Mouse (Mus musculus) kidney, embryonic 16.5 days (tissue): ENCODE results near the gene Apobec3. TPM values are rescaled to one million over a fixed set of nuclear protein-coding genes. Genes with fewer than 3 reads are reported as not detected.

Experiments
- ATAC-seq: fragments of 200-750 bp; cut with Nextera tagmentation; 2 replicates; pipeline ENCODE4 v1.8.0; 2017; ENCODE audit warnings: moderate TSS enrichment; ENCODE audit not compliant: low FRiP score, low TSS enrichment
- H3K27ac ChIP-seq: fragments of 300-500 bp; sonication (generic); 2 replicates; pipeline ENCODE4 v1.5.1; 2014; ENCODE audit warnings: low read length
- H3K27me3 ChIP-seq: fragments of 300-500 bp; sonication (generic); 2 replicates; pipeline ENCODE4 v1.6.1; 2014; ENCODE audit warnings: low read length, control low read depth, mixed read lengths; ENCODE audit not compliant: insufficient read depth
- H3K36me3 ChIP-seq: fragments of 300-500 bp; sonication (generic); 2 replicates; pipeline ENCODE4 v1.6.1; 2014; ENCODE audit warnings: low read length, control low read depth, mixed read lengths; ENCODE audit not compliant: insufficient read depth
- H3K4me1 ChIP-seq: fragments of 300-500 bp; sonication (generic); 2 replicates; pipeline ENCODE4 v1.6.1; 2014; ENCODE audit warnings: low read length, control low read depth, mixed read lengths; ENCODE audit not compliant: insufficient read depth
- H3K4me2 ChIP-seq: fragments of 300-500 bp; sonication (generic); replicated peaks from 2 replicates; pipeline ENCODE4 v1.6.1; 2014; ENCODE audit warnings: low read depth, low read length
- H3K4me3 ChIP-seq: fragments of 300-500 bp; sonication (generic); 2 replicates; pipeline ENCODE4 v1.5.1; 2014; ENCODE audit warnings: mild to moderate bottlenecking, low read length
- H3K9ac ChIP-seq: fragments of 300-500 bp; sonication (generic); replicated peaks from 2 replicates; pipeline ENCODE4 v1.6.1; 2014; ENCODE audit warnings: low read length
- H3K9me3 ChIP-seq: fragments of 300-500 bp; sonication (generic); 2 replicates; pipeline ENCODE4 v1.6.1; 2016; ENCODE audit warnings: low read length, control low read depth
- WGBS: fragments of 180-500 bp; shearing (Covaris S2); extraction: QIAGEN DNeasy Blood & Tissue Kit; methylation state at CpG from one replicate; pipeline ENCODE4 v1.1.7; 2014; 5-methylcytosine and 5-hydroxymethylcytosine counted together
- polyA plus RNA-seq: library from polyadenylated mRNA; unstranded; fragments of >200 nt; fragmentation: Nextera tagmentation; extraction: Ambion mirVana; gene quantifications from 2 replicates; pipeline ENCODE4 v1.2.1, GENCODE M21; 2015

Apobec3 gene
- 29.3 and 36.5 TPM in 2 replicates for polyA plus RNA-seq

GRCm38 (mm10) chr15:79891436-79892212, at the start of gene Apobec3:
TSS of gene Apobec3 (plus strand) at chr15:79891659.
- WGBS, result 1% methylated on average over 20 of the region's 20 CpGs
- H3K4me3 ChIP-seq, result peak within 1 kb of the TSS; percentile 55
- no peaks in the 10 kb centered on the region for H3K36me3 ChIP-seq
- peak; percentile 69 for ATAC-seq
- H3K9me3 ChIP-seq, result no peaks in the 10 kb centered on the region
- H3K27ac ChIP-seq, result peak within 1 kb of the TSS; percentile 88
- H3K4me1 ChIP-seq, result peaks cover 16% of the 10 kb centered on the region
- peak within 1 kb of the TSS; percentile 71 for H3K9ac ChIP-seq
- H3K4me2 ChIP-seq, result peak within 1 kb of the TSS; percentile 73
- H3K27me3 ChIP-seq, result no peaks in the 10 kb centered on the region

GRCm38 (mm10) chr15:79842985-79843384, 48.5 kb upstream of the Apobec3 start:
- no peak overlapping the region for H3K27ac ChIP-seq
- H3K27me3 ChIP-seq, result no peaks in the 10 kb centered on the region
- peaks cover 12% of the 10 kb centered on the region for H3K4me1 ChIP-seq
- no peak overlapping the region for H3K9ac ChIP-seq
- H3K4me3 ChIP-seq, result no peak overlapping the region
- no peaks in the 10 kb centered on the region for H3K9me3 ChIP-seq
- no peak for ATAC-seq
- no peaks in the 10 kb centered on the region for H3K36me3 ChIP-seq
- 82% methylated on average over 3 of the region's 3 CpGs for WGBS
- no peak overlapping the region for H3K4me2 ChIP-seq

- no peaks in the 10 kb centered on the region for H3K27me3 ChIP-seq
- H3K4me1 ChIP-seq, result peaks cover 14% of the 10 kb centered on the region
- no peak overlapping the region for H3K27ac ChIP-seq
- H3K4me3 ChIP-seq, result no peak overlapping the region
- H3K36me3 ChIP-seq, result no peaks in the 10 kb centered on the region
- no peak overlapping the region for H3K4me2 ChIP-seq
- peaks cover 3% of the 10 kb centered on the region; the same call in 1 of the 2 replicates for H3K9me3 ChIP-seq
- no peak overlapping the region for H3K9ac ChIP-seq
- 59% methylated on average over 4 of the region's 4 CpGs for WGBS
- no peak for ATAC-seq
These were observed 45.5 kb upstream of the Apobec3 start for GRCm38 (mm10) chr15:79845986-79846385.

- no peaks in the 10 kb centered on the region for H3K36me3 ChIP-seq
- H3K27me3 ChIP-seq, result no peaks in the 10 kb centered on the region
- H3K9me3 ChIP-seq, result peaks cover 3% of the 10 kb centered on the region; the same call in 1 of the 2 replicates
- peak; percentile 84 for ATAC-seq
- peaks cover 14% of the 10 kb centered on the region for H3K4me1 ChIP-seq
- no peak overlapping the region for H3K9ac ChIP-seq
- no peak overlapping the region for H3K4me2 ChIP-seq
- H3K27ac ChIP-seq, result peak overlapping the region; percentile 37; the same call in 1 of the 2 replicates
- WGBS, result 28% methylated on average over 5 of the region's 5 CpGs
- H3K4me3 ChIP-seq, result no peak overlapping the region
These were observed 44.4 kb upstream of the Apobec3 start for GRCm38 (mm10) chr15:79847100-79847499.

- 95% methylated on average over 2 of the region's 2 CpGs for WGBS
- no peak overlapping the region for H3K4me2 ChIP-seq
- no peak for ATAC-seq
- no peak overlapping the region for H3K4me3 ChIP-seq
- H3K36me3 ChIP-seq, result no peaks in the 10 kb centered on the region
- peaks cover 14% of the 10 kb centered on the region for H3K4me1 ChIP-seq
- no peak overlapping the region for H3K27ac ChIP-seq
- peaks cover 3% of the 10 kb centered on the region; the same call in 1 of the 2 replicates for H3K9me3 ChIP-seq
- H3K9ac ChIP-seq, result no peak overlapping the region
- no peaks in the 10 kb centered on the region for H3K27me3 ChIP-seq
These were observed 41.3 kb upstream of the Apobec3 start for GRCm38 (mm10) chr15:79850143-79850542.

GRCm38 (mm10) chr15:79858979-79859378, 32.5 kb upstream of the Apobec3 start:
- ATAC-seq, result no peak
- Histone ChIP-seq H3K27ac (no peak overlapping the region), H3K27me3 (no peaks in the 10 kb centered on the region), H3K9me3 (no peaks in the 10 kb centered on the region), H3K9ac (no peak overlapping the region), H3K4me2 (no peak overlapping the region), H3K4me3 (no peak overlapping the region), H3K4me1 (no peaks in the 10 kb centered on the region), H3K36me3 (no peaks in the 10 kb centered on the region)
- WGBS, result 87% methylated on average over 5 of the region's 5 CpGs

- no peaks in the 10 kb centered on the region for H3K36me3 ChIP-seq
- no peaks in the 10 kb centered on the region for H3K27me3 ChIP-seq
- 87% methylated on average over 9 of the region's 9 CpGs for WGBS
- no peak overlapping the region for H3K27ac ChIP-seq
- no peak for ATAC-seq
- H3K4me3 ChIP-seq, result no peak overlapping the region
- no peak overlapping the region for H3K9ac ChIP-seq
- H3K9me3 ChIP-seq, result no peaks in the 10 kb centered on the region
- no peaks in the 10 kb centered on the region for H3K4me1 ChIP-seq
- H3K4me2 ChIP-seq, result no peak overlapping the region
These were observed 31.6 kb upstream of the Apobec3 start for GRCm38 (mm10) chr15:79859821-79860220.

GRCm38 (mm10) chr15:79867260-79868002, 24.0 kb upstream of the Apobec3 start:
- Histone ChIP-seq H3K27ac (no peak overlapping the region), H3K4me2 (no peak overlapping the region), H3K27me3 (no peaks in the 10 kb centered on the region), H3K9ac (no peak overlapping the region), H3K4me3 (no peak overlapping the region), H3K4me1 (no peaks in the 10 kb centered on the region), H3K9me3 (no peaks in the 10 kb centered on the region; the same call in 1 of the 2 replicates), H3K36me3 (no peaks in the 10 kb centered on the region)
- ATAC-seq, result no peak
- WGBS, result 84% methylated on average over 3 of the region's 3 CpGs

- WGBS, result 93% methylated on average over 8 of the region's 8 CpGs
- no peak for ATAC-seq
- no peak overlapping the region for H3K4me3 ChIP-seq
- H3K27me3 ChIP-seq, result no peaks in the 10 kb centered on the region
- no peaks in the 10 kb centered on the region; the same call in 1 of the 2 replicates for H3K9me3 ChIP-seq
- no peak overlapping the region for H3K4me2 ChIP-seq
- H3K27ac ChIP-seq, result no peak overlapping the region
- H3K4me1 ChIP-seq, result peaks cover 4% of the 10 kb centered on the region; the same call in 1 of the 2 replicates
- no peaks in the 10 kb centered on the region for H3K36me3 ChIP-seq
- no peak overlapping the region for H3K9ac ChIP-seq
These were observed 17.9 kb upstream of the Apobec3 start for GRCm38 (mm10) chr15:79873545-79873944.
